Mouse (Mus musculus) MEL (cell line): ENCODE results near the gene Zfp280c. TPM values are rescaled to one million over a fixed set of nuclear protein-coding genes. Genes with fewer than 3 reads are reported as not detected.

Source experiments
- DNase-seq: peaks from one replicate; pipeline ENCODE4 v3.0.0; 2011; ENCODE audit warnings: low read depth, low spot score
- H3K27ac ChIP-seq: 2 replicates; pipeline ENCODE4 v1.5.1; 2012; ENCODE audit warnings: low read depth, mild to moderate bottlenecking, control low read depth, low read length, moderate library complexity; ENCODE audit not compliant: control insufficient read depth
- H3K27me3 ChIP-seq, 2 experiments: fragments of 150-350 bp in 1 of 2; sonication (generic) in 1 of 2; 2 replicates each; pipeline ENCODE4 v1.6.1; 2012; ENCODE audit warnings: low read length in 2 of 2, mild to moderate bottlenecking in 2 of 2, improper control_type of control experiment in 1 of 2, moderate library complexity in 1 of 2; ENCODE audit not compliant: insufficient read depth in 2 of 2, control insufficient read depth in 1 of 2
- H3K36me3 ChIP-seq, 2 experiments: 2 replicates each; pipeline ENCODE4 v1.6.1; 2012 to 2014; ENCODE audit warnings: low read length in 2 of 2, improper control_type of control experiment in 1 of 2, inconsistent platforms in 1 of 2, mild to moderate bottlenecking in 1 of 2; ENCODE audit not compliant: insufficient read depth in 2 of 2, control insufficient read depth in 1 of 2
- H3K4me1 ChIP-seq, 2 experiments: fragments of 150-350 bp in 1 of 2; sonication (generic) in 1 of 2; 2 replicates each; pipeline ENCODE4 v1.6.1; 2012; ENCODE audit warnings: low read length in 2 of 2, improper control_type of control experiment in 1 of 2, mild to moderate bottlenecking in 1 of 2; ENCODE audit not compliant: insufficient read depth in 2 of 2, control insufficient read depth in 1 of 2
- H3K4me3 ChIP-seq, 2 experiments: fragments of 150-350 bp in 1 of 2; sonication (generic) in 1 of 2; 2 replicates each; pipeline ENCODE4 v1.5.1; 2012; ENCODE audit warnings: low read depth in 2 of 2, low read length in 2 of 2, mild to moderate bottlenecking in 2 of 2, moderate library complexity in 2 of 2, control low read depth in 1 of 2, improper control_type of control experiment in 1 of 2; ENCODE audit not compliant: control insufficient read depth in 1 of 2, insufficient read depth in 1 of 2
- H3K79me2 ChIP-seq: 2 replicates; pipeline ENCODE4 v1.6.1; 2012; ENCODE audit warnings: mild to moderate bottlenecking, low read length, moderate library complexity; ENCODE audit not compliant: control insufficient read depth, poor library complexity, insufficient read depth
- H3K9ac ChIP-seq: 2 replicates; pipeline ENCODE4 v1.6.1; 2012; ENCODE audit warnings: low read depth, mild to moderate bottlenecking, control low read depth, low read length, moderate library complexity; ENCODE audit not compliant: control insufficient read depth, poor library complexity, severe bottlenecking
- H3K9me3 ChIP-seq: fragments of 150-350 bp; sonication (generic); replicated peaks from 2 replicates; pipeline ENCODE4 v1.6.1; 2012; ENCODE audit warnings: mild to moderate bottlenecking, low read length, improper control_type of control experiment, moderate library complexity; ENCODE audit not compliant: insufficient read depth
- BHLHE40 ChIP-seq: IDR thresholded peaks from 2 replicates; pipeline ENCODE4 v1.6.1; 2012; ENCODE audit warnings: low read depth, mild to moderate bottlenecking, inconsistent platforms, low read length, improper control_type of control experiment, borderline replicate concordance
- CHD2 ChIP-seq: IDR thresholded peaks from 2 replicates; pipeline ENCODE4 v1.6.1; 2011; ENCODE audit warnings: low read length, improper control_type of control experiment
- CTCF ChIP-seq, 3 experiments: IDR thresholded peaks in 2 of 3; conservative IDR thresholded peaks in 1 of 3; 2 replicates each; pipeline ENCODE4 v1.5.1; 2011 to 2012; ENCODE audit warnings: low read length in 3 of 3, low read depth in 2 of 3, mild to moderate bottlenecking in 2 of 3, improper control_type of control experiment in 1 of 3, inconsistent platforms in 1 of 3, mixed read lengths in 1 of 3, moderate library complexity in 1 of 3; ENCODE audit not compliant: control insufficient read depth in 1 of 3, insufficient read depth in 1 of 3, poor library complexity in 1 of 3, severe bottlenecking in 1 of 3
- E2F4 ChIP-seq: IDR thresholded peaks from 2 replicates; pipeline ENCODE4 v1.6.1; 2011; ENCODE audit warnings: low read depth, low read length, improper control_type of control experiment, borderline replicate concordance
- ELF1 ChIP-seq: IDR thresholded peaks from 2 replicates; pipeline ENCODE4 v1.6.1; 2014; ENCODE audit warnings: low read depth, mild to moderate bottlenecking, inconsistent platforms, low read length, improper control_type of control experiment, moderate library complexity
- GABPA ChIP-seq: IDR thresholded peaks from 2 replicates; pipeline ENCODE4 v1.6.1; 2012; ENCODE audit warnings: low read depth, mild to moderate bottlenecking, inconsistent platforms, low read length, improper control_type of control experiment, moderate library complexity
- GATA1 ChIP-seq: IDR thresholded peaks from 2 replicates; pipeline ENCODE4 v1.6.1; 2011; ENCODE audit warnings: low read depth, low read length, improper control_type of control experiment
- JUND ChIP-seq: IDR thresholded peaks from 2 replicates; pipeline ENCODE4 v1.6.1; 2011; ENCODE audit warnings: low read depth, mild to moderate bottlenecking, improper control_type of control experiment, low read length
- KAT2A ChIP-seq: conservative IDR thresholded peaks from 2 replicates; pipeline ENCODE4 v1.6.1; 2012; ENCODE audit warnings: low read depth, low read length, improper control_type of control experiment, inconsistent platforms
- MYB ChIP-seq: IDR thresholded peaks from 2 replicates; pipeline ENCODE4 v1.6.1; 2011; ENCODE audit warnings: mild to moderate bottlenecking, low read depth, low read length, improper control_type of control experiment
- MYC ChIP-seq: IDR thresholded peaks from 2 replicates; pipeline ENCODE4 v1.6.1; 2011; ENCODE audit warnings: low read depth, mild to moderate bottlenecking, low read length, improper control_type of control experiment, moderate library complexity
- NELFE ChIP-seq: IDR thresholded peaks from 2 replicates; pipeline ENCODE4 v1.6.1; 2011; ENCODE audit warnings: low read depth, low read length, improper control_type of control experiment
- NRF1 ChIP-seq: IDR thresholded peaks from 2 replicates; pipeline ENCODE4 v1.6.1; 2014; ENCODE audit warnings: low read depth, mild to moderate bottlenecking, inconsistent platforms, low read length, improper control_type of control experiment, moderate library complexity; ENCODE audit not compliant: poor library complexity, insufficient read depth, severe bottlenecking
- POLR2AphosphoS5 ChIP-seq: IDR thresholded peaks from 2 replicates; pipeline ENCODE4 v1.6.1; 2012; ENCODE audit warnings: low read depth, borderline replicate concordance, mild to moderate bottlenecking, inconsistent platforms, low read length, moderate library complexity, mixed read lengths
- RAD21 ChIP-seq: IDR thresholded peaks from 2 replicates; pipeline ENCODE4 v1.6.1; 2011; ENCODE audit warnings: mild to moderate bottlenecking, low read depth, low read length, improper control_type of control experiment
- RCOR1 ChIP-seq: IDR thresholded peaks from 2 replicates; pipeline ENCODE4 v1.6.1; 2012; ENCODE audit warnings: low read depth, mild to moderate bottlenecking, inconsistent platforms, low read length, improper control_type of control experiment
- SIN3A ChIP-seq: IDR thresholded peaks from 2 replicates; pipeline ENCODE4 v1.6.1; 2012; ENCODE audit warnings: low read length, improper control_type of control experiment, inconsistent platforms
- SMC3 ChIP-seq: IDR thresholded peaks from 2 replicates; pipeline ENCODE4 v1.6.1; 2011; ENCODE audit warnings: low read depth, low read length, improper control_type of control experiment
- UBTF ChIP-seq: IDR thresholded peaks from 2 replicates; pipeline ENCODE4 v1.6.1; 2012; ENCODE audit warnings: low read depth, mild to moderate bottlenecking, inconsistent platforms, low read length, improper control_type of control experiment, moderate library complexity, borderline replicate concordance; ENCODE audit not compliant: insufficient read depth
- USF2 ChIP-seq, 2 experiments: IDR thresholded peaks; 2 replicates each; pipeline ENCODE4 v1.6.1; 2011 to 2012; ENCODE audit warnings: improper control_type of control experiment in 2 of 2, low read length in 2 of 2, borderline replicate concordance in 1 of 2, inconsistent platforms in 1 of 2, low read depth in 1 of 2, mild to moderate bottlenecking in 1 of 2; ENCODE audit not compliant: insufficient read depth in 1 of 2
- ZC3H11A ChIP-seq: IDR thresholded peaks from 2 replicates; pipeline ENCODE4 v1.6.1; 2012; ENCODE audit warnings: low read depth, mild to moderate bottlenecking, inconsistent platforms, low read length, improper control_type of control experiment
- ZKSCAN1 ChIP-seq: IDR thresholded peaks from 2 replicates; pipeline ENCODE4 v1.6.1; 2012; ENCODE audit warnings: low read depth, mild to moderate bottlenecking, inconsistent platforms, low read length, improper control_type of control experiment, moderate library complexity
- ZNF384 ChIP-seq: IDR thresholded peaks from 2 replicates; pipeline ENCODE4 v1.6.1; 2012; ENCODE audit warnings: low read depth, mild to moderate bottlenecking, inconsistent platforms, low read length, improper control_type of control experiment
- polyA plus RNA-seq, 2 experiments: library from polyadenylated mRNA; stranded (reverse) in 1 of 2; unstranded in 1 of 2; fragments of >175 nt in 1 of 2; fragments of >200 nt in 1 of 2; gene quantifications; 2 replicates each; pipeline versions ENCODE4 v1.2.1 to v1.2.4; 2012; ENCODE audit warnings: low replicate concordance in 2 of 2, low read depth in 1 of 2; ENCODE audit not compliant: insufficient read length in 2 of 2, insufficient read depth in 1 of 2, missing spikeins in 1 of 2
- total RNA-seq: library from RNA; depleted of rRNA; stranded (reverse); fragments of 300-350 nt; gene quantifications from 2 replicates; pipeline ENCODE4 v1.2.3, GENCODE M21; 2012

Gene Zfp280c
- total and polyA plus RNA-seq, 3 experiments = 14.2 to 16.7 TPM; not detected in 1

DNA sequence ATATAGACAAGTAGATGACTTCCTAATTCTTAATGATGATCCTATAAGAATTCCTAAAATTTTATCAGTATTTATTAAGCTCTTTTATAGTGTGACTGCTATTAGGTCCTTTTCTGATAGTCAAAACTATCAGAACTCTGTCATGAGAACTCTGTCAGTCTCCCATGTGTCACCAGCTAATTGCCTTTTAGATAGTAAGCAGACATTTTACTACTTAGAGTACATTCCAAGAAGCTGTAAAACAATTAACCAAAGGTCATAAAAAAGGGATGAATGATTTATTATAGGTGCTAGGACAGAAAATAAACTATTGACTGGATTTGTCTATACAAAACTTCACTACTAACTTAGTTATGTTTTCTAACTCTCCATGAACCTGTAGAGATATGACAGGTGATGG, 11.0 kb downstream of the Zfp280c start:
- no peaks in the 10 kb centered on the region; a peak in 1 of 4 replicates for H3K4me1 ChIP-seq
- no peak for DNase-seq
- no peaks in the 10 kb centered on the region for H3K9me3 ChIP-seq
- peaks cover 5 to 6% of the 10 kb centered on the region in 2 experiments for H3K36me3 ChIP-seq
- H3K27me3 ChIP-seq = no peaks in the 10 kb centered on the region
- no peak overlapping the region for H3K4me3 ChIP-seq
- no peaks in the 10 kb centered on the region for H3K79me2 ChIP-seq
- no peak overlapping the region for H3K27ac ChIP-seq
- H3K9ac ChIP-seq = no peak overlapping the region
- TF ChIP-seq E2F4 = no peak
- no peak for TF ChIP-seq ZNF384
- no peak for TF ChIP-seq RCOR1
- TF ChIP-seq CTCF (IDR thresholded peaks at IDR 0.05 in 2 of 3, conservative IDR thresholded peaks at IDR 0.05 in 1 of 3; ENCODE audit: control insufficient read depth in 1 of 3, insufficient read depth in 1 of 3, low read depth in 2 of 3, low read length in 3 of 3, poor library complexity in 1 of 3, severe bottlenecking in 1 of 3) = no peak
- no peak for TF ChIP-seq GABPA
- TF ChIP-seq ZC3H11A = no peak
- TF ChIP-seq, all 39 proteins: peak for 0

GRCm38 (mm10) chrX:48532175-48532574, 62.1 kb downstream of the Zfp280c start:
- H3K79me2 ChIP-seq = no peaks in the 10 kb centered on the region
- no peak overlapping the region for H3K4me3 ChIP-seq
- DNase-seq = peak; percentile 76
- no peaks in the 10 kb centered on the region for H3K27me3 ChIP-seq
- H3K4me1 ChIP-seq = no peaks in the 10 kb centered on the region
- no peak overlapping the region for H3K9ac ChIP-seq
- H3K9me3 ChIP-seq = no peaks in the 10 kb centered on the region
- H3K36me3 ChIP-seq = no peaks in the 10 kb centered on the region
- no peak overlapping the region for H3K27ac ChIP-seq
- TF ChIP-seq ZC3H11A = peak; percentile 67
- TF ChIP-seq ZNF384 = no peak
- no peak for TF ChIP-seq CHD2
- TF ChIP-seq SMC3 = peak; percentile 73
- TF ChIP-seq MYC = no peak
- TF ChIP-seq E2F4 = no peak
- TF ChIP-seq CTCF (IDR thresholded peaks at IDR 0.05 in 2 of 3, conservative IDR thresholded peaks at IDR 0.05 in 1 of 3; ENCODE audit: control insufficient read depth in 1 of 3, insufficient read depth in 1 of 3, low read depth in 2 of 3, low read length in 3 of 3, poor library complexity in 1 of 3, severe bottlenecking in 1 of 3) = peak; percentile 74 to 88 (median 84)
- no peak for TF ChIP-seq MYB
- TF ChIP-seq SIN3A = 0 out of 2 replicates have a peak, but pooled peaks have one; percentile 21
- TF ChIP-seq ELF1 = no peak
- peak; percentile 84 for TF ChIP-seq RAD21

DNA sequence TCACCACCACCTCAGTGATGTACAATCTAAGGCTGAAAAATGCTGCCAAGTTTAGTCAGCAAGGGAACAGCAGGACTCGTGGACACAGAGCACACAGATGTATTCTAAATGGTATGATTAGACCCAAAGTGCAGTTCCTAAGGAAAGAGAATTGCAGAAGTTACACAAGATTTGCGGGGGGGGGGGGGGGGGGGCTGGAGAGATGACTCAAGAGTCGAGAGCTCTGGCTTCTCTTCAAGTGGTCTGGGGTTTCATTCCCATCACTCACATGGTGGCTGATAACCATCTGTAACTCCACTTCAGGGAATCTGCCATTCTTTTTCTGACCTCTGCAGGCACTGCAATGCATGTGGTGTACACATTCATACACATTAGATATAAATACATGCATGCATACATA, 67.9 kb downstream of the Zfp280c start:
- no peak overlapping the region for H3K27ac ChIP-seq
- H3K27me3 ChIP-seq = no peaks in the 10 kb centered on the region
- no peak overlapping the region for H3K9ac ChIP-seq
- no peaks in the 10 kb centered on the region for H3K9me3 ChIP-seq
- H3K4me3 ChIP-seq = no peak overlapping the region
- no peaks in the 10 kb centered on the region for H3K36me3 ChIP-seq
- H3K4me1 ChIP-seq = no peaks in the 10 kb centered on the region; a peak in 1 of 4 replicates
- H3K79me2 ChIP-seq = no peaks in the 10 kb centered on the region
- DNase-seq = peak; percentile 38
- TF ChIP-seq JUND = no peak
- TF ChIP-seq NELFE = no peak
- no peak for TF ChIP-seq RCOR1
- TF ChIP-seq NRF1 = no peak
- TF ChIP-seq CTCF (IDR thresholded peaks at IDR 0.05 in 2 of 3, conservative IDR thresholded peaks at IDR 0.05 in 1 of 3; ENCODE audit: control insufficient read depth in 1 of 3, insufficient read depth in 1 of 3, low read depth in 2 of 3, low read length in 3 of 3, poor library complexity in 1 of 3, severe bottlenecking in 1 of 3) = no peak
- TF ChIP-seq GABPA = no peak
- TF ChIP-seq UBTF = no peak
- TF ChIP-seq GATA1 = no peak
- TF ChIP-seq KAT2A = no peak
- TF ChIP-seq SIN3A = no peak
- TF ChIP-seq USF2 (IDR thresholded peaks at IDR 0.05; ENCODE audit: borderline replicate concordance in 1 of 2, insufficient read depth in 1 of 2, low read depth in 1 of 2, low read length in 2 of 2) = no peak
- TF ChIP-seq SMC3 = no peak
- TF ChIP-seq CHD2 = no peak
- no peak for TF ChIP-seq POLR2AphosphoS5
- no peak for TF ChIP-seq E2F4
- no peak for TF ChIP-seq ZKSCAN1
- no peak for TF ChIP-seq BHLHE40
